Mouse (Mus musculus): ENCODE results near the gene Olfr629. TPM values are rescaled to one million over a fixed set of nuclear protein-coding genes. Genes with fewer than 3 reads are reported as not detected.
"Not testable (repeated sequence)": the region's sequence is repeated elsewhere in the genome, so short reads cannot be mapped to it uniquely, and the experiment has no call there.

Gene Olfr629
- not detected in 2 replicates for polyA plus RNA-seq (2012; ENCODE audit: insufficient read depth, insufficient read length, low replicate concordance, missing spikeins)

GRCm38 (mm10) chr7:103744843-103745242 is at the start of gene Olfr629:
Gene Olfr629 (minus strand): TSS chr7:103744943.
- TF ChIP-seq CTCF (IDR thresholded peaks at IDR 0.05; ENCODE audit: insufficient read depth, low read depth, low read length) (no peak), POLR2A (IDR thresholded peaks at IDR 0.05; ENCODE audit: insufficient read depth, low read depth, low read length) (no peak)
- WGBS = 69% methylated on average over 2 of the region's 2 CpGs
- Histone ChIP-seq H3K27ac (ENCODE audit: insufficient read depth, low read depth, low read length) (no peak within 1 kb of the TSS), H3K4me3 (ENCODE audit: insufficient read depth, low read depth, low read length) (no peak within 1 kb of the TSS), H3K4me1 (ENCODE audit: control insufficient read depth, insufficient read depth, low read length) (no peaks in the 10 kb centered on the region)

- WGBS = 22% methylated on average over 4 of the region's 4 CpGs
- Histone ChIP-seq H3K27ac (ENCODE audit: insufficient read depth, low read depth, low read length) (no peak overlapping the region), H3K4me1 (ENCODE audit: control insufficient read depth, insufficient read depth, low read length) (no peaks in the 10 kb centered on the region), H3K4me3 (ENCODE audit: insufficient read depth, low read depth, low read length) (no peak overlapping the region)
- no peak for TF ChIP-seq POLR2A (IDR thresholded peaks at IDR 0.05; ENCODE audit: insufficient read depth, low read depth, low read length)
- no peak for TF ChIP-seq CTCF (IDR thresholded peaks at IDR 0.05; ENCODE audit: insufficient read depth, low read depth, low read length)
Observed at GRCm38 (mm10) chr7:103792669-103793388, 48.1 kb upstream of the Olfr629 start.

GRCm38 (mm10) chr7:103791721-103792120 is 47.0 kb upstream of the Olfr629 start, which contains the start of gene Olfr67:
Gene Olfr67 (minus strand): TSS chr7:103791821.
- H3K4me3 ChIP-seq (ENCODE audit: insufficient read depth, low read depth, low read length) = no peak within 1 kb of the TSS
- H3K27ac ChIP-seq (ENCODE audit: insufficient read depth, low read depth, low read length) = no peak within 1 kb of the TSS
- no peak for TF ChIP-seq POLR2A (IDR thresholded peaks at IDR 0.05; ENCODE audit: insufficient read depth, low read depth, low read length)
- no peak for TF ChIP-seq CTCF (IDR thresholded peaks at IDR 0.05; ENCODE audit: insufficient read depth, low read depth, low read length)
- no peaks in the 10 kb centered on the region for H3K4me1 ChIP-seq (ENCODE audit: control insufficient read depth, insufficient read depth, low read length)
- WGBS = 77% methylated on average over 3 of the region's 3 CpGs

- Histone ChIP-seq H3K27ac (ENCODE audit: insufficient read depth, low read depth, low read length) (no peak within 1 kb of the TSS), H3K4me3 (ENCODE audit: insufficient read depth, low read depth, low read length) (no peak within 1 kb of the TSS), H3K4me1 (ENCODE audit: control insufficient read depth, insufficient read depth, low read length) (no peaks in the 10 kb centered on the region)
- WGBS = 82% methylated on average over 3 of the region's 3 CpGs
- TF ChIP-seq CTCF (IDR thresholded peaks at IDR 0.05; ENCODE audit: insufficient read depth, low read depth, low read length) = no peak
- TF ChIP-seq POLR2A (IDR thresholded peaks at IDR 0.05; ENCODE audit: insufficient read depth, low read depth, low read length) = no peak
Observed at GRCm38 (mm10) chr7:103779598-103779997, 34.9 kb upstream of the Olfr629 start, which contains the start of gene Olfr68. Gene Olfr68 (minus strand): TSS chr7:103779698.

GRCm38 (mm10) chr7:103777652-103778051 is 32.9 kb upstream of the Olfr629 start:
- H3K27ac ChIP-seq (ENCODE audit: insufficient read depth, low read depth, low read length); H3K4me3 ChIP-seq (ENCODE audit: insufficient read depth, low read depth, low read length); H3K4me1 ChIP-seq (ENCODE audit: control insufficient read depth, insufficient read depth, low read length): not testable (repeated sequence)
- WGBS = 88% methylated on average over 4 of the region's 4 CpGs

GRCm38 (mm10) chr7:103771494-103771893 is 26.8 kb upstream of the Olfr629 start, which contains the start of gene Olfr69:
Gene Olfr69 (minus strand): TSS chr7:103771594.
- no peaks in the 10 kb centered on the region for H3K4me1 ChIP-seq (ENCODE audit: control insufficient read depth, insufficient read depth, low read length)
- no peak within 1 kb of the TSS for H3K4me3 ChIP-seq (ENCODE audit: insufficient read depth, low read depth, low read length)
- WGBS = 74% methylated on average over 2 of the region's 2 CpGs
- no peak for TF ChIP-seq POLR2A (IDR thresholded peaks at IDR 0.05; ENCODE audit: insufficient read depth, low read depth, low read length)
- TF ChIP-seq CTCF (IDR thresholded peaks at IDR 0.05; ENCODE audit: insufficient read depth, low read depth, low read length) = no peak
- no peak within 1 kb of the TSS for H3K27ac ChIP-seq (ENCODE audit: insufficient read depth, low read depth, low read length)

GRCm38 (mm10) chr7:103767687-103768086 is 22.9 kb upstream of the Olfr629 start:
- WGBS = 91% methylated on average over 6 of the region's 6 CpGs
- not testable (repeated sequence) for H3K27ac ChIP-seq (ENCODE audit: insufficient read depth, low read depth, low read length); H3K4me1 ChIP-seq (ENCODE audit: control insufficient read depth, insufficient read depth, low read length); H3K4me3 ChIP-seq (ENCODE audit: insufficient read depth, low read depth, low read length)

- H3K4me3 ChIP-seq (ENCODE audit: insufficient read depth, low read depth, low read length); H3K27ac ChIP-seq (ENCODE audit: insufficient read depth, low read depth, low read length): not testable (repeated sequence)
- 84% methylated on average over 6 of the region's 6 CpGs for WGBS
Observed at GRCm38 (mm10) chr7:103762212-103762611, 17.5 kb upstream of the Olfr629 start.

GRCm38 (mm10) chr7:103757233-103757632 is 12.5 kb upstream of the Olfr629 start, which contains the start of gene Olfr630:
Gene Olfr630 (minus strand): TSS chr7:103757333.
- H3K4me3 ChIP-seq (ENCODE audit: insufficient read depth, low read depth, low read length) = no peak within 1 kb of the TSS
- H3K4me1 ChIP-seq (ENCODE audit: control insufficient read depth, insufficient read depth, low read length) = no peaks in the 10 kb centered on the region
- H3K27ac ChIP-seq (ENCODE audit: insufficient read depth, low read depth, low read length) = no peak within 1 kb of the TSS
- WGBS = 32% methylated on average over 2 of the region's 2 CpGs
- no peak for TF ChIP-seq POLR2A (IDR thresholded peaks at IDR 0.05; ENCODE audit: insufficient read depth, low read depth, low read length)
- no peak for TF ChIP-seq CTCF (IDR thresholded peaks at IDR 0.05; ENCODE audit: insufficient read depth, low read depth, low read length)

More at GRCm38 (mm10) chr7:103762212-103762611, 17.5 kb upstream of the Olfr629 start:
- H3K4me1 ChIP-seq (ENCODE audit: control insufficient read depth, insufficient read depth, low read length) = not testable (repeated sequence)

- TF ChIP-seq CTCF (IDR thresholded peaks at IDR 0.05; ENCODE audit: insufficient read depth, low read depth, low read length) (no peak), POLR2A (IDR thresholded peaks at IDR 0.05; ENCODE audit: insufficient read depth, low read depth, low read length) (no peak)
- H3K27ac ChIP-seq (ENCODE audit: insufficient read depth, low read depth, low read length) = no peak within 1 kb of the TSS
- no peaks in the 10 kb centered on the region for H3K4me1 ChIP-seq (ENCODE audit: control insufficient read depth, insufficient read depth, low read length)
- WGBS = 85% methylated on average over 1 of the region's 1 CpGs
- no peak within 1 kb of the TSS for H3K4me3 ChIP-seq (ENCODE audit: insufficient read depth, low read depth, low read length)
Observed at GRCm38 (mm10) chr7:103730074-103730473, 14.7 kb downstream of the Olfr629 start, which contains the start of gene Olfr628. Gene Olfr628 (plus strand): TSS chr7:103730374.

- not testable (repeated sequence) for H3K27ac ChIP-seq (ENCODE audit: insufficient read depth, low read depth, low read length); H3K4me1 ChIP-seq (ENCODE audit: control insufficient read depth, insufficient read depth, low read length); H3K4me3 ChIP-seq (ENCODE audit: insufficient read depth, low read depth, low read length)
- 96% methylated on average over 1 of the region's 1 CpGs for WGBS
Observed at GRCm38 (mm10) chr7:103716398-103716797, 28.3 kb downstream of the Olfr629 start.
